Mouse (Mus musculus) ES-E14 (cell line): ENCODE measurements around the gene Slc5a2. TPM values are rescaled to one million over a fixed set of nuclear protein-coding genes. Genes with fewer than 3 reads are reported as not detected.
A peak's percentile ranks its signal among the peaks of the same experiment; 100 is the strongest.

Experiments used
- DNase-seq: peaks from one replicate; pipeline ENCODE4 v3.0.0-alpha.2; 2013; ENCODE audit warnings: low read depth, low spot score
- H3K27ac ChIP-seq: 2 replicates; pipeline ENCODE4 v1.5.1; 2012; ENCODE audit warnings: low read depth, mild to moderate bottlenecking, low read length, moderate library complexity, mixed read lengths; ENCODE audit not compliant: poor library complexity, insufficient read depth, severe bottlenecking
- H3K36me3 ChIP-seq: 2 replicates; pipeline ENCODE4 v1.6.1; 2012; ENCODE audit warnings: mild to moderate bottlenecking, low read length, moderate library complexity, mixed read lengths; ENCODE audit not compliant: control insufficient read depth, poor library complexity, insufficient read depth, severe bottlenecking
- H3K4me1 ChIP-seq, 2 experiments: fragments of 150-350 bp in 1 of 2; sonication (generic) in 1 of 2; 2 replicates each; pipeline ENCODE4 v1.6.1; 2012; ENCODE audit warnings: low read length in 2 of 2, mild to moderate bottlenecking in 1 of 2, mixed read lengths in 1 of 2; ENCODE audit not compliant: control insufficient read depth in 2 of 2, insufficient read depth in 2 of 2, poor library complexity in 1 of 2
- H3K4me3 ChIP-seq, 2 experiments: fragments of 150-350 bp in 1 of 2; sonication (generic) in 1 of 2; 2 replicates each; pipeline ENCODE4 v1.5.1; 2012; ENCODE audit warnings: low read length in 2 of 2, low read depth in 1 of 2, mild to moderate bottlenecking in 1 of 2, mixed read lengths in 1 of 2; ENCODE audit not compliant: insufficient read depth in 1 of 2, poor library complexity in 1 of 2, severe bottlenecking in 1 of 2
- H3K9ac ChIP-seq: 2 replicates; pipeline ENCODE4 v1.6.1; 2012; ENCODE audit warnings: low read depth, mild to moderate bottlenecking, low read length, mixed read lengths; ENCODE audit not compliant: poor library complexity, insufficient read depth, severe bottlenecking
- H3K9me3 ChIP-seq: fragments of 150-350 bp; sonication (generic); 2 replicates; pipeline ENCODE4 v1.6.1; 2012; ENCODE audit warnings: low read depth, mild to moderate bottlenecking, low read length; ENCODE audit not compliant: control insufficient read depth, insufficient read depth
- CHD2 ChIP-seq: IDR thresholded peaks from 2 replicates; pipeline ENCODE4 v1.6.1; 2014; ENCODE audit warnings: mild to moderate bottlenecking, low read depth, low read length, inconsistent platforms
- HCFC1 ChIP-seq: IDR thresholded peaks from 2 replicates; pipeline ENCODE4 v1.6.1; 2012; ENCODE audit warnings: low read length, inconsistent platforms, borderline replicate concordance; ENCODE audit not compliant: insufficient read depth
- MAFK ChIP-seq: IDR thresholded peaks from 2 replicates; pipeline ENCODE4 v1.6.1; 2014; ENCODE audit warnings: mild to moderate bottlenecking, low read depth, low read length, inconsistent platforms; ENCODE audit not compliant: insufficient read depth
- ZC3H11A ChIP-seq: IDR thresholded peaks from 2 replicates; pipeline ENCODE4 v1.6.1; 2012; ENCODE audit warnings: low read depth, mild to moderate bottlenecking, inconsistent platforms, low read length, borderline replicate concordance
- ZNF384 ChIP-seq: IDR thresholded peaks from 2 replicates; pipeline ENCODE4 v1.6.1; 2012; ENCODE audit warnings: low read depth, low read length, inconsistent platforms
- in situ Hi-C, 2 experiments: fragments of 600-800 bp; cut with MboI; formaldehyde crosslinking; loops; one replicate each; pipeline ENCODE4 v1.15.1; 2025; ENCODE audit warnings: low sequenced_read_pairs in 2 of 2, inconsistent platforms in 1 of 2; ENCODE audit not compliant: unreplicated experiment in 2 of 2
- total RNA-seq: library from RNA; depleted of rRNA; stranded (reverse); fragments of 300-350 nt; gene quantifications from 2 replicates; pipeline ENCODE4 v1.2.3, GENCODE M21; 2012

Slc5a2 gene
- total RNA-seq, 1 experiment, result 0.49 TPM

DNA sequence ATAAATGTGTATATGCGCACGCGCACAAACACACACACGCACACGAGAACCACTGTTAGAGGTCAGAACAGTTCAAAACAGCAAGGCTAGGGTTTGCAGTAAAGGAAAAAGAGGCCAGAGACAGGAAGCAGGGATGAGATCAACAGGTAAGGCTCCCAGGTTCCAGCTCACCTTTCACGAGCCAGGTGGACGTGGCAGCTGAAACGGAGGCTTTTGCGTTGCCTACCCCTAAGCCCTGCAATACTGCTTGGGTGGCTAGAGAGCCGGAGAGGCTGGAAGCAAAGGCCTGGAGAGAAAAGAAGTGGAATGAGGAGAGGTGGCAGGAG is 31.8 kb downstream of the Slc5a2 start:
- Histone ChIP-seq H3K9me3 (no peaks in the 10 kb centered on the region), H3K9ac (peak overlapping the region; percentile 78), H3K4me3 (peak overlapping the region; percentile 79 to 82), H3K4me1 (peaks cover 0 to 5% of the 10 kb centered on the region in 2 experiments; a peak in 2 of 4 replicates), H3K27ac (no peak overlapping the region), H3K36me3 (no peaks in the 10 kb centered on the region)
- DNase-seq, result no peak
- no peak for TF ChIP-seq ZC3H11A
- TF ChIP-seq ZNF384, result no peak
- TF ChIP-seq HCFC1, result no peak
- in situ Hi-C loops, result no loop called here

DNA sequence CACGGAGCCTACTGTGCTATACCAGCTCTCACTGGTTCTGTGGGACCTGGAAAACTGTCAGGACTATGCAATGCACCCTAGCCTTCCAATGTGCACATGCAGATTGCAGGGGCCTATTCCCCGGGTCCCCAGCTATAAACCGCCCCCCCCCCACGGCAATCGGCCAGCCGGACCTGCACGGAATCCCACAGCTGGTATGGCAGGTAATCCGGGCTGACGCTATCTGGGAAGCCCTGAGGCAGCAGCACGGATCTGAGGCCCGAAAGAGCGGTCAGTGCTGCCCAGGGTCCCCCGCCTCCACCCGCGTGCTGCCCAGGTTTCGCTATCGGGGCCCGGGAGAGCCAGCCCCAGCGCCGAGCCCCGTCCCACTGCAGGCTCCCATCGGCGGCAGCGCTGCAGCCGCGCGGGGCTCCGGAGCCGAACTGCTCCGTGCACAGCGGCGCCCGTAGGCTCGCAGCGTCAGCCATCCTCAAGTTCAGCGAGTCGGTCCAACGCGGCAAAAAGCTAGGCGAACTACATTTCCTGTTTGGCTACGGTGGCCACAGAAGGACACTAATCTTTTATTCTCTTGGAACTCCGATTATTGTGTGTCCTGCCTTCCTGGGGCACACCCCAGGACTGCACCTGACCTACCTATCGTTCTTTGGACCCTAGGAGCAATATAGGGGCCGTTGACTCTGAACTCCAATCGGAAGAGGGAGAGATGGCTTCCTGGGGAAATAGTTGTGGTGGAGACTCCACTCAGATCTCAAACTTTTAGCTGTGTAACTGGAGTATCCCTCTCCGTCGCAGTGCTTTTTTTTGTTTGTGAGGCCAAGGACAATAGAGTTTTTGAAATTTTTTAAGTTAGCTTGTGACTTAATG is 32.4 kb downstream of the Slc5a2 start, which contains the start of gene BC017158:
Gene BC017158 (minus strand): TSS at position 554 of the 864 bp plus-strand sequence.
- no peak for DNase-seq
- H3K27ac ChIP-seq, result no peak within 1 kb of the TSS
- H3K36me3 ChIP-seq, result no peaks in the 10 kb centered on the region
- no peaks in the 10 kb centered on the region for H3K9me3 ChIP-seq
- peaks cover 0 to 5% of the 10 kb centered on the region in 2 experiments; a peak in 2 of 4 replicates for H3K4me1 ChIP-seq
- TF ChIP-seq HCFC1, result no peak
- no peak for TF ChIP-seq ZNF384
- no peak for TF ChIP-seq CHD2
- no peak for TF ChIP-seq ZC3H11A
- no peak for TF ChIP-seq MAFK
- peak within 1 kb of the TSS; percentile 78 for H3K9ac ChIP-seq
- H3K4me3 ChIP-seq, result peak within 1 kb of the TSS; percentile 79 to 82
- in situ Hi-C loops, result no loop called here

DNA sequence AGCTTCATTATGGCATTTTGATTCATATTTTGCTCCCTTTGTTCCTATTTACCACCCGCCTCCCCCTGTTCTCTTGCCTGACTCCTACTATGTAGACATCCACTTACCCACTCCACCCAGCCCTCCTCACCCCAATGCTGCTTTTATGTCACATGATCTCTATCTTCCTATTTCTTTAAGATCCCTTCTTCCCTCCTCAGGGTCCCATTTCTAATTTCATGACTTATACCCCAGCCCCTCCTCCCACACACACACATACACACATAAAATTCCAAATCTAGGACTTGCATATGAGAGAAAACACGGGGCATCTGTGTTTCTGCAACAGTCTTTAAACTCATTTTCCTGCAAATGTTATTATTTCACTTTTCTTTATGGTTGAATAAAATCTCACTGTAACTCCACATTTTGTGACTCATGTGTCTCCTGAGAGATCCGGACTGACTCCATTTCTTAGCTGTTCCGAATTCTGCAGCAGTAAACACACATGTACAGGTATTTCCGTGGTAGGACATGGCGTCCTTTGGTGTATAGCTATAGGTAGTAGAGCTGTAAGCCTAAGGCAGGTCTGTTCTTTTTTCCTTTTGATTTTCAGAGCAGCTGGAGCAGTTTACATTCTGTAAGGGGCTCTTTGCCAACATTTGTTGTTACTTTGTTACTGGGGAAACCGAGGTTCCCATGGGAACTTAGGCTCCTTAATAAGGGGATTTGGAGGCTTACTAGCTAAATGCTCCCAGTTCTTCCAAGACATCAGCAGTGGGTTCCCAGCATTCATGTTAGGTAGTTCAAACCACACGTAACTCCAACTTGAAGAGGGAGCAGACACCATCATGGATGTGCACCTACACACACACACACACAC is 33.3 kb downstream of the Slc5a2 start:
- DNase-seq, result no peak

DNA sequence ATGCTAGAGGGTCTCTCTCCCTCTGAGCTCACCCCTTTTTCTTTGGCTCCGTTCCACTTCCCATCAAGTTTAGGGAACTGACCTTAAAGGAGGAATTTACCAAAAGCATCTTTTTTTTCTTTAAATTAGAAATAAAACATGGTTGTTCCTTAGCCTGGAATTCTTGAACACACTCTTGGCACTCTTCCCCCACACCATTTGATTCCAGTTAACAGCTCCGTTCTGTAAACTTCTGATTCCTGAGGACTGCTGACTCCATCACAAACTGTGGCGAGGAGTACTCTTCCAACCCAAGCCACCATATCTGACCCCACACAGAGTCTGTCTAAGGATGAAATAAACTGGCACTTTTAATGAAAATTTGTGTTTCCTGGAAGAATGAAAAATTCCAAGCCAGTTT is 35.5 kb downstream of the Slc5a2 start:
- Histone ChIP-seq H3K36me3 (no peaks in the 10 kb centered on the region), H3K9me3 (no peaks in the 10 kb centered on the region), H3K27ac (no peak overlapping the region), H3K4me1 (peaks cover 0 to 5% of the 10 kb centered on the region in 2 experiments; a peak in 2 of 4 replicates), H3K4me3 (no peak overlapping the region), H3K9ac (no peak overlapping the region)
- in situ Hi-C loops, result no loop called here
- no peak for DNase-seq
- TF ChIP-seq HCFC1 (no peak), CHD2 (no peak), ZNF384 (no peak), ZC3H11A (no peak), MAFK (no peak)

More for the DNA sequence above, 33.3 kb downstream of the Slc5a2 start:
- Histone ChIP-seq H3K9ac (no peak overlapping the region), H3K36me3 (no peaks in the 10 kb centered on the region), H3K27ac (no peak overlapping the region), H3K4me1 (peaks cover 0 to 5% of the 10 kb centered on the region in 2 experiments; a peak in 2 of 4 replicates), H3K9me3 (no peaks in the 10 kb centered on the region), H3K4me3 (0 out of 4 replicates have a peak overlapping the region, but pooled peaks of 1 of the 2 experiments have one; percentile 79)
- in situ Hi-C loops, result no loop called here
- TF ChIP-seq MAFK, result no peak
